Mouse (Mus musculus): ENCODE measurements around the gene Efcab3.

DNA sequence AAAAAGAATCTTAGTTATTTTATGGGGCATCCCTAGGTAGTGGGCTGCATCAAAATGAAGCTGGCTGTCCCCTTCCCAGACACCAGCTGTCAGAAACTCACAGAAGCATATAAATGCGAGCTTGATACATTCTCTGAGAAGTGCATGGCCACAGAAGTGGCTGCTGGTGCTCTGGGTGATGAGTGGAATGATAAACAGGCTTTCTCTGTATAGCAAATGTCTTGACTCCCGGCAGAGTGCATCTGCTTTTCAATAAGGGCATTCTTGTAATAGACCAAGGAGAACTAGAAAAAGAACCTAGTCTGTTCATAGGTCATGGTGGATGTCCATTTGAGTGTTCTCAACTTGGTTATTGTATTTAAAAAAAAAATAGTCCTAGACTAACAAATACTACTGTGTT is 32.3 kb upstream of the Efcab3 start:
- TF ChIP-seq SIN3A (IDR thresholded peaks at IDR 0.05; ENCODE audit: low read length) (no peak), NRF1 (IDR thresholded peaks at IDR 0.05; ENCODE audit: insufficient read depth, low read depth, low read length, poor library complexity, severe bottlenecking) (no peak), POLR2AphosphoS2 (IDR thresholded peaks at IDR 0.05; ENCODE audit: low read length) (no peak), MYC (IDR thresholded peaks at IDR 0.05; ENCODE audit: low read depth, low read length) (no peak), CHD1 (IDR thresholded peaks at IDR 0.05; ENCODE audit: low read depth, low read length) (no peak)
